Mouse (Mus musculus): ENCODE measurements around the gene Ppp1r15b. TPM values are rescaled to one million over a fixed set of nuclear protein-coding genes. Genes with fewer than 3 reads are reported as not detected.

Gene Ppp1r15b
- polyA plus RNA-seq, 1 experiment from 2014 or later = 48.0 TPM

DNA sequence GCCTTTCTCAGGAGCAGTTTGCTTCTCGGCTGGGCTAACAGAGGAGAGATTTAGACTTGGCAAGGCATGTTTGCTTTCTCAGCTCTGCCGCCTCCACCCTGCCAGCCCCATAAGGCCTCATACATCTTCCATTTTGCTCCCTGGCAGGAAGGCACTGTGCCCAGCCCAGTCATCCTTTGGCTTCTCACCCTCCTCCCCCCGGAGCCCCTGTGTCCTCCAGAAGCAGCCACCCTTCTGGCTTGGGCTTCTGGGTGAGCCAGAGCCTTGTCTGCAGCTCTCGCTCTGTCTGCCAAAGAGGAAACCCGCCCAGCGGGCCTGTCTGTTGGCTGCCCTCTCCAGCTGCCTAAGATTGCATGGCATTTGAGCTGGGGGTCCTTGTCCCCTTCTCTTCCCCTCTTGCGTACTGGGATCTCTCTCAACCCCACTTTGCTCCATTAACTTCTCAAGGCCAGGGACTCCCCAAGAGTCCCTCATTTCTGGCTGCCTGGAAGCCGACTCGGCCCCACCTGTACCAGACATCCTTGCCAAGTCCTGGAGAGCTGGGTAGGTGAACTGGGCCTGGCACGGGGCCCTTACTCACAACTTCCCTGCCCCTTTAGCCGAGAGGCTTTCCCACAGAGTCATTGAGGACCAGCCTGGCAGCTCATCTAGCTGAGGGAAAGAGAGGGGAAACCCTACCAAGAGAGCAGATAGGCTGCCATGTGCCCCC lies 47.9 kb downstream of the Ppp1r15b start:
- 82% methylated on average over 11 of the region's 11 CpGs for WGBS
- H3K36me3 ChIP-seq (ENCODE audit: control insufficient read depth, insufficient read depth, low read length) = no peaks in the 10 kb centered on the region
- H3K9ac ChIP-seq (ENCODE audit: low read depth, low read length) = no peak overlapping the region
- no peak overlapping the region for H3K4me2 ChIP-seq (ENCODE audit: low read depth, low read length)
- H3K4me3 ChIP-seq (ENCODE audit: low read length) = no peak overlapping the region
- ATAC-seq = no peak
- peaks cover 23% of the 10 kb centered on the region for H3K4me1 ChIP-seq (ENCODE audit: control insufficient read depth, insufficient read depth, low read length)
- H3K9me3 ChIP-seq (ENCODE audit: control insufficient read depth, low read length) = no peaks in the 10 kb centered on the region
- H3K27ac ChIP-seq (ENCODE audit: low read length) = no peak overlapping the region
- no peaks in the 10 kb centered on the region for H3K27me3 ChIP-seq (replicated peaks; ENCODE audit: control insufficient read depth, insufficient read depth, low read length)

GRCm38 (mm10) chr1:133181072-133182015 lies 50.4 kb downstream of the Ppp1r15b start:
- ATAC-seq = peak; percentile 56
- H3K4me1 ChIP-seq (ENCODE audit: control insufficient read depth, insufficient read depth, low read length) = peaks cover 23% of the 10 kb centered on the region
- peak overlapping the region; percentile 56; the same call in 1 of the 2 replicates for H3K9ac ChIP-seq (ENCODE audit: low read depth, low read length)
- peak overlapping the region; percentile 51 for H3K4me3 ChIP-seq (ENCODE audit: low read length)
- peak overlapping the region; percentile 59 for H3K27ac ChIP-seq (ENCODE audit: low read length)
- H3K36me3 ChIP-seq (ENCODE audit: control insufficient read depth, insufficient read depth, low read length) = no peaks in the 10 kb centered on the region
- WGBS = 8% methylated on average over 31 of the region's 31 CpGs
- H3K4me2 ChIP-seq (ENCODE audit: low read depth, low read length) = peak overlapping the region; percentile 81
- H3K9me3 ChIP-seq (ENCODE audit: control insufficient read depth, low read length) = no peaks in the 10 kb centered on the region
- H3K27me3 ChIP-seq (replicated peaks; ENCODE audit: control insufficient read depth, insufficient read depth, low read length) = no peaks in the 10 kb centered on the region

DNA sequence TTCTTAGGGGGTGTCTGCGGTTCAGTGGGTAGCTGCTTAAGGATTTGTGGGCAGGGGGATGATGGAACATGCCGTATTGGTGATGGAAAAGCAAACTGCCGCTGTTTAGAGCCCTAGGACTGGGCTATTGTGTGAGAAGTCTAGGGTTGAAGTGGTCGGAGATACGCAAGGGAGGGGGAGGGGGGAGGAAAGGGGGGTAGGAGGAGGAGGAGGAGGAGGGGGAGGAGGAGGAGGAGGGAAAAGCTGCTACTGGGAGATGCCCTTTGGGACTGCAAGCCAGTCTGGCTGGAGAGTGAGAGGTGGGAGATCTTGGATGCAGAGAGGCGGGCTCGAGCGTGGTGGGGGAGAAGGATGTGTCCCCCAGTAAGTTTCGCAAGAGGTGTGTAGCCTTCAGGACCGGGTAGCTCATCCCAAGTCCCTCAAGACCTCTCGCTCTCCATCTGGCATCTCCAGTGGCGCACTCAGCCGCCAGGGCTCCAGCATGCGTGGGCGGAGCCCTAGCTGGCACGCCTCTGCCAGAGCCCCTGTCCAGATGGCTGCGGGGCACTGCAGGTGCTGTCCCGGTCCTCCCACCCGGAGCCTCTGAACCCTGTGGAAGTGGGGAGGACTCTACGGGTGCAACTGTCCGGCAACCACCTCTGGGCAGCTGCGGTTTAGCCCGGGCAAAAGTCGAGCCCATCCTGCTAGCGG lies 51.2 kb downstream of the Ppp1r15b start:
- ATAC-seq = peak; percentile 59
- Histone ChIP-seq H3K9me3 (ENCODE audit: control insufficient read depth, low read length) (no peaks in the 10 kb centered on the region), H3K4me3 (ENCODE audit: low read length) (peak overlapping the region; percentile 51), H3K4me2 (ENCODE audit: low read depth, low read length) (peak overlapping the region; percentile 81), H3K9ac (ENCODE audit: low read depth, low read length) (peak overlapping the region; percentile 56), H3K27me3 (replicated peaks; ENCODE audit: control insufficient read depth, insufficient read depth, low read length) (no peaks in the 10 kb centered on the region), H3K4me1 (ENCODE audit: control insufficient read depth, insufficient read depth, low read length) (peaks cover 23% of the 10 kb centered on the region), H3K27ac (ENCODE audit: low read length) (peak overlapping the region; percentile 23; the same call in 1 of the 2 replicates), H3K36me3 (ENCODE audit: control insufficient read depth, insufficient read depth, low read length) (no peaks in the 10 kb centered on the region)
- 7% methylated on average over 25 of the region's 25 CpGs for WGBS

- H3K9me3 ChIP-seq (ENCODE audit: control insufficient read depth, low read length) = no peaks in the 10 kb centered on the region
- peak overlapping the region; percentile 81 for H3K4me2 ChIP-seq (ENCODE audit: low read depth, low read length)
- peak overlapping the region; percentile 51 for H3K4me3 ChIP-seq (ENCODE audit: low read length)
- WGBS = 12% methylated on average over 16 of the region's 16 CpGs
- H3K27ac ChIP-seq (ENCODE audit: low read length) = peak overlapping the region; percentile 23; the same call in 1 of the 2 replicates
- no peaks in the 10 kb centered on the region for H3K36me3 ChIP-seq (ENCODE audit: control insufficient read depth, insufficient read depth, low read length)
- peaks cover 23% of the 10 kb centered on the region for H3K4me1 ChIP-seq (ENCODE audit: control insufficient read depth, insufficient read depth, low read length)
- no peaks in the 10 kb centered on the region for H3K27me3 ChIP-seq (replicated peaks; ENCODE audit: control insufficient read depth, insufficient read depth, low read length)
- peak; percentile 22 for ATAC-seq
- peak overlapping the region; percentile 54 for H3K9ac ChIP-seq (ENCODE audit: low read depth, low read length)
Measured at GRCm38 (mm10) chr1:133182706-133183095, 51.8 kb downstream of the Ppp1r15b start.

DNA sequence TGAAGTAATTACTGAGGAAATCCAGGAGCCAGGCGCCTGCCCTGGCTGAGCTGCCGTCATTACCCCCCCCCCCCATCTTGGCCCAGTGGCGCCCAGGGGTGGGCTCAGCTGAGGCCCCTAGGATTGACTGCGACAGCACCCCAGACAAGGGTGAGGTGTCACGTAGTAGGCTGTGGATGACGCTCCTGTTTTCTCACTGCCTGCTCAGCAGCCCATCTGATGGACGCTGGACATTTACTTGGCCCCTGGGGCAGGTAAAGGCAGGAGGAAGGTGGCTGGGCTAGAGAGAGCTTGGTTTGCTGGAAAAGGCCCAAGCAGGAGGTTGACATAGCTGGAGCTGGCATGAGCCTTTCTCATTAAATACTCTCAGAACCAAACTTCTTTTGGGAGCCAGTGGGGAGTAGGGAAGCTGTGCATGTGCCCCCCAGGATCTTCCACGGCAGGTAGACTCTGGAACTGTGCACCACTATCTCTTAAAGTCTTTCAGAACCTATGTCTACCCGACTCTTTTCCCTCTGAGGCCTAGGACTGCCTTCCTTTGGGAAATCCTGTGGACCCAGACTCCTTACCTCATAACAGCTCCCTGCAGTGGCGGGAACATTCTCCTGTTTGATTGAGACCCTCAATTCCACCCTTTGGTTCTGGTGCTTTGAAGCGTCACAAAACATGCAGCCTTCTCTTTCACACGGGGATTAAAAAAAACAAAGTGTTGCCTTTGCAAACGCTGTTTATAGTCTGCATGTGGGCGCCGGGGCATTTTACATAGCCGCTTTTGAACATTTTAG lies 52.4 kb downstream of the Ppp1r15b start:
- WGBS = 53% methylated on average over 16 of the region's 16 CpGs
- peaks cover 24% of the 10 kb centered on the region for H3K4me1 ChIP-seq (ENCODE audit: control insufficient read depth, insufficient read depth, low read length)
- H3K36me3 ChIP-seq (ENCODE audit: control insufficient read depth, insufficient read depth, low read length) = no peaks in the 10 kb centered on the region
- H3K4me2 ChIP-seq (ENCODE audit: low read depth, low read length) = no peak overlapping the region
- no peaks in the 10 kb centered on the region for H3K9me3 ChIP-seq (ENCODE audit: control insufficient read depth, low read length)
- H3K4me3 ChIP-seq (ENCODE audit: low read length) = no peak overlapping the region
- 0 out of 2 replicates have a peak overlapping the region, but pooled peaks have one; percentile 54 for H3K9ac ChIP-seq (ENCODE audit: low read depth, low read length)
- no peak overlapping the region for H3K27ac ChIP-seq (ENCODE audit: low read length)
- H3K27me3 ChIP-seq (replicated peaks; ENCODE audit: control insufficient read depth, insufficient read depth, low read length) = no peaks in the 10 kb centered on the region
- ATAC-seq = no peak

GRCm38 (mm10) chr1:133187948-133188680 lies 57.2 kb downstream of the Ppp1r15b start:
- Histone ChIP-seq H3K27ac (ENCODE audit: low read length) (no peak overlapping the region), H3K36me3 (ENCODE audit: control insufficient read depth, insufficient read depth, low read length) (peaks cover 4% of the 10 kb centered on the region), H3K4me3 (ENCODE audit: low read length) (no peak overlapping the region), H3K4me1 (ENCODE audit: control insufficient read depth, insufficient read depth, low read length) (peaks cover 17% of the 10 kb centered on the region; the same call in 1 of the 2 replicates), H3K9me3 (ENCODE audit: control insufficient read depth, low read length) (0 out of 2 replicates have a peak, but pooled peaks cover 4% of the 10 kb centered on the region), H3K9ac (ENCODE audit: low read depth, low read length) (no peak overlapping the region), H3K27me3 (replicated peaks; ENCODE audit: control insufficient read depth, insufficient read depth, low read length) (no peaks in the 10 kb centered on the region), H3K4me2 (ENCODE audit: low read depth, low read length) (no peak overlapping the region)
- WGBS = 29% methylated on average over 4 of the region's 4 CpGs
- ATAC-seq = no peak

GRCm38 (mm10) chr1:133188719-133189118 lies 57.8 kb downstream of the Ppp1r15b start:
- H3K4me1 ChIP-seq (ENCODE audit: control insufficient read depth, insufficient read depth, low read length) = peaks cover 20% of the 10 kb centered on the region; the same call in 1 of the 2 replicates
- 81% methylated on average over 8 of the region's 8 CpGs for WGBS
- no peak overlapping the region for H3K4me2 ChIP-seq (ENCODE audit: low read depth, low read length)
- H3K27ac ChIP-seq (ENCODE audit: low read length) = no peak overlapping the region
- H3K27me3 ChIP-seq (replicated peaks; ENCODE audit: control insufficient read depth, insufficient read depth, low read length) = no peaks in the 10 kb centered on the region
- H3K36me3 ChIP-seq (ENCODE audit: control insufficient read depth, insufficient read depth, low read length) = peaks cover 4% of the 10 kb centered on the region
- H3K9ac ChIP-seq (ENCODE audit: low read depth, low read length) = no peak overlapping the region
- H3K9me3 ChIP-seq (ENCODE audit: control insufficient read depth, low read length) = 0 out of 2 replicates have a peak, but pooled peaks cover 4% of the 10 kb centered on the region
- no peak overlapping the region for H3K4me3 ChIP-seq (ENCODE audit: low read length)
- ATAC-seq = no peak
